Mouse (Mus musculus): ENCODE data around the gene 2610528J11Rik.

DNA sequence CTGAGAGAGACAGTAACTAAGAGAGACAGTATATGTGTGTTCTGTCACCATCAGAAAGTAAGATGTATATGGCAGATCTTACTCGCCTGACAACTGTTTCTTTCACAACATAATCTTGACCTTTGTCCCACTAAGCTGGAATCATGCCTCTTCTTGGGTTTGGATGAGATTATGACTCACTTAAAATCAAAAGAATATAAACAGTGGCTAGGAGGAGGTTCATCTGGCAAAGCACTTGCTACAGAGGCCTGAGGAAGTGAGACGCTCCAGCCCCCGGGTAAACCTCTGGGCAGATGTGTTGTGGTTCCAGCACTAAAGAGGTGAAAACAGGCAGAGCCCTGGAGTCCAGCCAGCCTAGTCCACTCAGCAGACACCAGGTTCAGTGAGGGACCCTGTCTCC lies 21.2 kb upstream of the 2610528J11Rik start:
- TF ChIP-seq CTCF (IDR thresholded peaks at IDR 0.05; ENCODE audit: extremely low read depth, insufficient read depth, insufficient read length, insufficient replicate concordance) (no peak), POLR2A (IDR thresholded peaks at IDR 0.05; ENCODE audit: low read depth, low read length) (no peak)
